ENCODE assay signal across 18 mouse cellular contexts in genomic region chr11:3993914-3994313, GRCm38 (mm10). TPM values are rescaled to one million over a fixed set of nuclear protein-coding genes. Genes with fewer than 3 reads are reported as not detected.
"Had no signal": no experiment of that assay in that cellular context is flagged by ENCODE, and none has a peak within 500 bp of the region (broad histone marks: within the 10 kb centered on the region; RNA-seq: fewer than 3 reads in every experiment).

No protein-coding gene starts in this region.

- DNase-seq: retina, postnatal 1 day; right cerebral cortex, adult 18-20 months; right cerebral cortex, postnatal 14 days; right cerebral cortex, postnatal 25 days; right cerebral cortex, postnatal 4 days; spleen, adult 18-20 months; thymus, adult 18-20 months; thymus, adult 2 months; thymus, postnatal 14 days; thymus, postnatal 25 days; thymus, postnatal 36 days; thymus, postnatal 4 days had no signal

- H3K36me3 ChIP-seq: neural tube, embryonic 15.5 days; stomach, embryonic 15.5 days had no signal

- H3K4me2 ChIP-seq: neural tube, embryonic 15.5 days; stomach, embryonic 15.5 days had no signal

- H3K9ac ChIP-seq: neural tube, embryonic 15.5 days; stomach, embryonic 15.5 days had no signal

- H3K27ac ChIP-seq: neural tube, embryonic 15.5 days; stomach, embryonic 15.5 days; stomach, postnatal 0 days had no signal

- H3K4me3 ChIP-seq: neural tube, embryonic 15.5 days; stomach, embryonic 15.5 days had no signal

- H3K9me3 ChIP-seq: neural tube, embryonic 15.5 days; stomach, embryonic 15.5 days had no signal

RNA-seq across cellular contexts. Expression of gene 4930556J24Rik, which starts 17.3 kb away (rescaled TPM):
- polyA plus RNA-seq: neural tube, embryonic 15.5 days; spleen, adult 2 months; thymus, adult 2 months; thymus, postnatal 0 days had no signal

RNA-seq across cellular contexts. Expression of gene Sec14l4, which starts 37.3 kb away (rescaled TPM):
- polyA plus RNA-seq: neural tube, embryonic 14.5 days; neural tube, embryonic 15.5 days had no signal
